Mouse (Mus musculus): ENCODE results near the gene Col4a3. TPM values are rescaled to one million over a fixed set of nuclear protein-coding genes. Genes with fewer than 3 reads are reported as not detected.

Col4a3 gene
- polyA plus RNA-seq, 1 experiment from 2014 or later, result 0.14 TPM

- no peaks in the 10 kb centered on the region for H3K4me1 ChIP-seq
- peak overlapping the region; percentile 9; the same call in 1 of the 2 replicates for H3K4me3 ChIP-seq
- no peak overlapping the region for H3K27ac ChIP-seq
- no peaks in the 10 kb centered on the region for H3K27me3 ChIP-seq
- no peak overlapping the region for H3K9ac ChIP-seq
- no peak for ATAC-seq (ENCODE audit: low FRiP score)
- no peaks in the 10 kb centered on the region for H3K9me3 ChIP-seq (replicated peaks)
- no peaks in the 10 kb centered on the region for H3K36me3 ChIP-seq
- peak overlapping the region; percentile 42 for H3K4me2 ChIP-seq (replicated peaks)
- WGBS, result 39% methylated on average over 18 of the region's 18 CpGs
Measured at GRCm38 (mm10) chr1:82641316-82641987, 54.7 kb downstream of the Col4a3 start.

GRCm38 (mm10) chr1:82647989-82648388, 61.3 kb downstream of the Col4a3 start:
- H3K9me3 ChIP-seq (replicated peaks), result no peaks in the 10 kb centered on the region
- H3K9ac ChIP-seq, result no peak overlapping the region
- H3K27ac ChIP-seq, result no peak overlapping the region
- no peaks in the 10 kb centered on the region for H3K27me3 ChIP-seq
- ATAC-seq (ENCODE audit: low FRiP score), result no peak
- no peaks in the 10 kb centered on the region for H3K4me1 ChIP-seq
- no peak overlapping the region for H3K4me3 ChIP-seq
- H3K4me2 ChIP-seq (replicated peaks), result no peak overlapping the region
- H3K36me3 ChIP-seq, result no peaks in the 10 kb centered on the region
- 71% methylated on average over 10 of the region's 10 CpGs for WGBS

DNA sequence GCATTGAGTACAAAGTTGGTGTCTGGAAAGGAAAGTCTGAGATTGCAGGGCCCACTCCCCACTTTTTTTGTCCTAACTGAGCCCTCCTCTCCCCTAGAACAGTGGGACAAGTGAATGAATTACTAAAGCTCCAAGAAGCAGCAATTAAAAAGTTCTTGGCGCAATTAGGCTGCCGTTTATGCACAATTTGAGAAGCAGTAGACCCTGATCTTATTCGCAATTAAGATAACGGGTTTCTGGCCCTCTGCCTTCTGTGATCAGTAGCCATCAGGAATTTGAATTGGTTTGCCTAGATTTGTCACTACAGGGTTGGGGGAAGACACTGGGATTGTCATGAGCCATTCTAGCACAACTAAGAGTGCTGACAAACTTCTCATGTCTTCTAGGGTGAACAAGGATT, 64.1 kb downstream of the Col4a3 start:
- Histone ChIP-seq H3K36me3 (no peaks in the 10 kb centered on the region), H3K27me3 (no peaks in the 10 kb centered on the region), H3K4me3 (no peak overlapping the region), H3K27ac (no peak overlapping the region), H3K9me3 (replicated peaks) (no peaks in the 10 kb centered on the region), H3K9ac (no peak overlapping the region), H3K4me2 (replicated peaks) (no peak overlapping the region), H3K4me1 (no peaks in the 10 kb centered on the region)
- 90% methylated on average over 4 of the region's 4 CpGs for WGBS
- ATAC-seq (ENCODE audit: low FRiP score), result no peak

GRCm38 (mm10) chr1:82654046-82654445, 67.3 kb downstream of the Col4a3 start:
- no peak overlapping the region for H3K27ac ChIP-seq
- no peaks in the 10 kb centered on the region for H3K36me3 ChIP-seq
- 39% methylated on average over 7 of the region's 7 CpGs for WGBS
- no peaks in the 10 kb centered on the region for H3K9me3 ChIP-seq (replicated peaks)
- no peaks in the 10 kb centered on the region for H3K27me3 ChIP-seq
- H3K9ac ChIP-seq, result no peak overlapping the region
- H3K4me1 ChIP-seq, result no peaks in the 10 kb centered on the region
- no peak overlapping the region for H3K4me2 ChIP-seq (replicated peaks)
- ATAC-seq (ENCODE audit: low FRiP score), result no peak
- no peak overlapping the region for H3K4me3 ChIP-seq

- Histone ChIP-seq H3K9ac (no peak overlapping the region), H3K9me3 (replicated peaks) (no peaks in the 10 kb centered on the region), H3K36me3 (no peaks in the 10 kb centered on the region), H3K27me3 (no peaks in the 10 kb centered on the region), H3K27ac (no peak overlapping the region), H3K4me3 (no peak overlapping the region), H3K4me1 (no peaks in the 10 kb centered on the region), H3K4me2 (replicated peaks) (no peak overlapping the region)
- 69% methylated on average over 3 of the region's 3 CpGs for WGBS
- ATAC-seq (ENCODE audit: low FRiP score), result no peak
Measured at GRCm38 (mm10) chr1:82656452-82656851, 69.7 kb downstream of the Col4a3 start.

DNA sequence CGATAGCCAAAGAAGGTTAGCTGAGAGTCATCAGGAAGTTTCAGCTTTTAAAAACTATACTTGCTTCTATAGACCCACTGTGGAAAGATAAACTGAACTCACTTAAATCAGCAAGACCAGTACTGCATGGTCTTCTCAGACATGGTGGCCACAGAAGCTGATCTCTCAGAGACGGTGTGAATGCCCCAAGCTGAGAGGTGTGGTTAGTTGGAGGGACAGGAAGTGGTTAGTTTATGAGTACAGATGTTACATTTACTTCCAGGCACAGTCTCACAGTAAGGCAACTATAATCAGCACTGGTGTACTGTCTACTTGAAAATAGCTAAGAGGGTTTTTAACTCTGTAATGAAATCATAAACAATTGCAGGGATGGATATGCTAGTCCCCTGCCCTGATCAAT, 75.5 kb downstream of the Col4a3 start:
- H3K4me2 ChIP-seq (replicated peaks), result no peak overlapping the region
- no peaks in the 10 kb centered on the region for H3K36me3 ChIP-seq
- no peak for ATAC-seq (ENCODE audit: low FRiP score)
- H3K9ac ChIP-seq, result no peak overlapping the region
- H3K4me3 ChIP-seq, result no peak overlapping the region
- H3K27ac ChIP-seq, result no peak overlapping the region
- 81% methylated on average over 2 of the region's 2 CpGs for WGBS
- H3K9me3 ChIP-seq (replicated peaks), result no peaks in the 10 kb centered on the region
- H3K4me1 ChIP-seq, result peaks cover 3% of the 10 kb centered on the region; the same call in 1 of the 2 replicates
- H3K27me3 ChIP-seq, result no peaks in the 10 kb centered on the region

DNA sequence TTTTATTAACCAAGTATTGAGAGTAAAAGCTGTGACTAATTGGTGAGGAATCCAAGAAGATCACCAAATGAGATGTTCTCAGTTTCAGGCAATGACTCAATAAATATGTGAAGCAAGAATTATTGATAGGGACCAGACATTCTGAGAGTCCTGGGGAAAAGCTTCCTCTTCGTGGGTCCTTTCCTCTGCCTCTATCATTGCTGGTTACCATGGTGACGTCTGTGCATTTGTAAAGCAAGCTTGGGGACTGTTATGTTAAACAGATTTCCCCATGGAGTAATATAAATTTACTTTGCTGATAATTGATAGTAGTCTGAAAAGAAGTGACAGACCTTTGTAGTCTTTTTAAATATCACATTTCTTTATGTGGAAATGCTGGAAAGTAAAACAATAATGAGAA, 76.8 kb downstream of the Col4a3 start:
- 35% methylated on average over 2 of the region's 2 CpGs for WGBS
- ATAC-seq (ENCODE audit: low FRiP score), result 0 out of 2 replicates have a peak, but pooled peaks have one; percentile 40
- peaks cover 3% of the 10 kb centered on the region; the same call in 1 of the 2 replicates for H3K4me1 ChIP-seq
- H3K4me2 ChIP-seq (replicated peaks), result no peak overlapping the region
- H3K27ac ChIP-seq, result no peak overlapping the region
- no peaks in the 10 kb centered on the region for H3K27me3 ChIP-seq
- H3K4me3 ChIP-seq, result no peak overlapping the region
- H3K9me3 ChIP-seq (replicated peaks), result no peaks in the 10 kb centered on the region
- H3K36me3 ChIP-seq, result no peaks in the 10 kb centered on the region
- H3K9ac ChIP-seq, result no peak overlapping the region

GRCm38 (mm10) chr1:82686328-82686727, 99.6 kb downstream of the Col4a3 start:
- Histone ChIP-seq H3K4me2 (replicated peaks) (no peak overlapping the region), H3K4me3 (no peak overlapping the region), H3K36me3 (no peaks in the 10 kb centered on the region), H3K27me3 (no peaks in the 10 kb centered on the region; the same call in 1 of the 2 replicates), H3K27ac (no peak overlapping the region), H3K9me3 (replicated peaks) (no peaks in the 10 kb centered on the region), H3K4me1 (no peaks in the 10 kb centered on the region), H3K9ac (no peak overlapping the region)
- WGBS, result 82% methylated on average over 5 of the region's 5 CpGs
- no peak for ATAC-seq (ENCODE audit: low FRiP score)

- Histone ChIP-seq H3K27me3 (no peaks in the 10 kb centered on the region; the same call in 1 of the 2 replicates), H3K4me1 (no peaks in the 10 kb centered on the region), H3K9me3 (replicated peaks) (no peaks in the 10 kb centered on the region), H3K4me3 (no peak overlapping the region), H3K27ac (no peak overlapping the region), H3K36me3 (no peaks in the 10 kb centered on the region), H3K9ac (no peak overlapping the region), H3K4me2 (replicated peaks) (no peak overlapping the region)
- 85% methylated on average over 2 of the region's 2 CpGs for WGBS
- no peak for ATAC-seq (ENCODE audit: low FRiP score)
Measured at GRCm38 (mm10) chr1:82686866-82687265, 100.1 kb downstream of the Col4a3 start.

GRCm38 (mm10) chr1:82687931-82688330, 101.2 kb downstream of the Col4a3 start:
- Histone ChIP-seq H3K9ac (no peak overlapping the region), H3K9me3 (replicated peaks) (no peaks in the 10 kb centered on the region), H3K4me2 (replicated peaks) (no peak overlapping the region), H3K36me3 (no peaks in the 10 kb centered on the region), H3K27me3 (no peaks in the 10 kb centered on the region; the same call in 1 of the 2 replicates), H3K27ac (no peak overlapping the region), H3K4me1 (no peaks in the 10 kb centered on the region), H3K4me3 (no peak overlapping the region)
- no peak for ATAC-seq (ENCODE audit: low FRiP score)
- WGBS, result 61% methylated on average over 6 of the region's 6 CpGs

GRCm38 (mm10) chr1:82695915-82696314, 109.2 kb downstream of the Col4a3 start:
- Histone ChIP-seq H3K9me3 (replicated peaks) (no peaks in the 10 kb centered on the region), H3K27ac (no peak overlapping the region), H3K4me2 (replicated peaks) (no peak overlapping the region), H3K4me1 (no peaks in the 10 kb centered on the region), H3K9ac (no peak overlapping the region), H3K27me3 (no peaks in the 10 kb centered on the region), H3K36me3 (no peaks in the 10 kb centered on the region), H3K4me3 (no peak overlapping the region)
- WGBS, result 50% methylated on average over 3 of the region's 3 CpGs
- no peak for ATAC-seq (ENCODE audit: low FRiP score)

GRCm38 (mm10) chr1:82717816-82718512, 131.2 kb downstream of the Col4a3 start:
- H3K9me3 ChIP-seq (replicated peaks), result no peaks in the 10 kb centered on the region
- H3K4me3 ChIP-seq, result no peak overlapping the region
- no peak overlapping the region for H3K4me2 ChIP-seq (replicated peaks)
- ATAC-seq (ENCODE audit: low FRiP score), result no peak
- H3K9ac ChIP-seq, result no peak overlapping the region
- no peaks in the 10 kb centered on the region for H3K36me3 ChIP-seq
- H3K27ac ChIP-seq, result no peak overlapping the region
- 81% methylated on average over 9 of the region's 9 CpGs for WGBS
- H3K4me1 ChIP-seq, result no peaks in the 10 kb centered on the region
- peaks cover 17% of the 10 kb centered on the region for H3K27me3 ChIP-seq
